Mouse (Mus musculus) limb, embryonic 15.5 days (tissue): ENCODE measurements at regions not wholly inside any gene's neighbourhood (a gene's known extent, or its start where the extent isn't known, plus 50 kb on each side); places are given as distances from the start of the nearest gene placed in this dataset. TPM values are rescaled to one million over a fixed set of nuclear protein-coding genes. Genes with fewer than 3 reads are reported as not detected.

Experiments
- ATAC-seq: fragments of 200-750 bp; cut with Nextera tagmentation; 2 replicates; pipeline ENCODE4 v1.8.0; 2017; ENCODE audit warnings: low read depth, moderate TSS enrichment; ENCODE audit not compliant: insufficient number of reproducible peaks, low FRiP score, low TSS enrichment
- H3K27ac ChIP-seq: fragments of 300-500 bp; sonication (generic); 2 replicates; pipeline ENCODE4 v1.5.1; 2015; ENCODE audit warnings: moderate library complexity, mild to moderate bottlenecking, inconsistent platforms
- H3K27me3 ChIP-seq: fragments of 300-500 bp; sonication (generic); 2 replicates; pipeline ENCODE4 v1.6.1; 2015; ENCODE audit warnings: inconsistent platforms
- H3K36me3 ChIP-seq: fragments of 300-500 bp; sonication (generic); 2 replicates; pipeline ENCODE4 v1.6.1; 2015; ENCODE audit warnings: inconsistent platforms
- H3K4me1 ChIP-seq: fragments of 300-500 bp; sonication (generic); 2 replicates; pipeline ENCODE4 v1.6.1; 2015; ENCODE audit warnings: inconsistent platforms
- H3K4me2 ChIP-seq: fragments of 300-500 bp; sonication (generic); 2 replicates; pipeline ENCODE4 v1.6.1; 2015; ENCODE audit warnings: mild to moderate bottlenecking, inconsistent platforms
- H3K4me3 ChIP-seq: fragments of 300-500 bp; sonication (generic); 2 replicates; pipeline ENCODE4 v1.5.1; 2015; ENCODE audit warnings: mild to moderate bottlenecking, inconsistent platforms
- H3K9ac ChIP-seq: fragments of 300-500 bp; sonication (generic); 2 replicates; pipeline ENCODE4 v1.6.1; 2015; ENCODE audit warnings: inconsistent platforms
- H3K9me3 ChIP-seq: fragments of 300-500 bp; sonication (generic); 2 replicates; pipeline ENCODE4 v1.6.1; 2016; ENCODE audit warnings: inconsistent platforms
- WGBS: fragments of 180-500 bp; shearing (Covaris S2); methylation state at CpG from one replicate; pipeline ENCODE4 v1.1.7; 2015; 5-methylcytosine and 5-hydroxymethylcytosine counted together
- microRNA-seq: library from miRNA; unstranded; fragments of <30 nt; microRNA quantifications from one replicate; pipeline ENCODE4, GENCODE M21; 2016

- no peaks in the 10 kb centered on the region for H3K36me3 ChIP-seq
- WGBS, result 70% methylated on average over 12 of the region's 12 CpGs
- ATAC-seq, result no peak
- no peaks in the 10 kb centered on the region for H3K4me1 ChIP-seq
- no peak overlapping the region for H3K4me2 ChIP-seq
- H3K9ac ChIP-seq, result no peak overlapping the region
- H3K27ac ChIP-seq, result no peak overlapping the region
- H3K27me3 ChIP-seq, result 0 out of 2 replicates have a peak, but pooled peaks cover 6% of the 10 kb centered on the region
- H3K9me3 ChIP-seq, result no peaks in the 10 kb centered on the region
- H3K4me3 ChIP-seq, result no peak overlapping the region
Observed at GRCm38 (mm10) chr13:6473401-6474190, 74.4 kb upstream of the Pitrm1 start.

- H3K36me3 ChIP-seq, result no peaks in the 10 kb centered on the region
- H3K4me2 ChIP-seq, result no peak overlapping the region
- no peaks in the 10 kb centered on the region for H3K4me1 ChIP-seq
- no peak for ATAC-seq
- no peak overlapping the region for H3K9ac ChIP-seq
- no peak overlapping the region for H3K4me3 ChIP-seq
- H3K27ac ChIP-seq, result no peak overlapping the region
- 75% methylated on average over 6 of the region's 6 CpGs for WGBS
- no peaks in the 10 kb centered on the region for H3K9me3 ChIP-seq
- no peaks in the 10 kb centered on the region for H3K27me3 ChIP-seq
Observed at GRCm38 (mm10) chr13:6479667-6480066, 68.3 kb upstream of the Pitrm1 start.

DNA sequence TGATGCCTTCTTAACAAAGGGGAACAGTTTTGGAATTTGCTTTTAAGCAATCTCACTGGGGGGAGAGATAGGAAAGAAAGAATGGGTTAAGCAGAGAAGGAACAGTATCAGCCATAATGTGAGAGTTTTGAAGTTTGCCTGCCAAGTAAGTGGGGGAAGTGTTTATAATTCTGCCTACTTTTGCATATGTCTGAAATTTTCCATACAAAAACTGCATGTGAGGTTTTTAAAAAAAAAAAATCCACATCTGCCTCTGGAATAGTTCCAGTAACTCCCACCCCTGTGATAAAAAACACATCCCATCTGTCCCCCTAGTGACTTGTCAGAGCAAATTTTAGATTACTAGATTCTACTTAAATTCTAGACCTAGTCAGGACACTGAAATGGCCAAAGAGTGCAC, 63.5 kb upstream of the Pitrm1 start:
- H3K36me3 ChIP-seq, result no peaks in the 10 kb centered on the region
- H3K27ac ChIP-seq, result no peak overlapping the region
- H3K9ac ChIP-seq, result no peak overlapping the region
- H3K4me3 ChIP-seq, result no peak overlapping the region
- ATAC-seq, result no peak
- no peaks in the 10 kb centered on the region for H3K27me3 ChIP-seq
- H3K9me3 ChIP-seq, result no peaks in the 10 kb centered on the region
- H3K4me1 ChIP-seq, result no peaks in the 10 kb centered on the region
- H3K4me2 ChIP-seq, result no peak overlapping the region

DNA sequence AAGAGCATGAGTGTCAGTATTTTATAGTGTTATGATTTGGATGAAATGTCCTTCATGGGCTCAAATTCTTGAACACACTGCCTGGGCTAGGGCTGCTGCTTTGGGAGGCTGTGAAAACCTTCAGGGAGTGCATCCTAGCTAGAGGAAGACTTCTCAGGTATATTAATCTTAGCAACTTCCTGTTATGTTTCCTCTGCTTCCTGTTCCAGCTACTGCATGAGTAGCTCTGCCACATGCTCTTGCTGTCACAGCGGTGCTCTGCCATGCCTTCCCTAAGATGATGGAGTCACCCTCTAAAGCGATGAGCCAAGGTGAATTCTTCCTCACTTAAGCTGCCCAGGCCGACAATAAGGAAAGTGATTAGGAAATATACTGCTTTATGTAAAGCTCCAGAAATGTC, 60.1 kb upstream of the Pitrm1 start:
- H3K36me3 ChIP-seq, result no peaks in the 10 kb centered on the region
- ATAC-seq, result no peak
- no peaks in the 10 kb centered on the region for H3K27me3 ChIP-seq
- no peaks in the 10 kb centered on the region for H3K4me1 ChIP-seq
- 88% methylated on average over 3 of the region's 3 CpGs for WGBS
- no peak overlapping the region for H3K27ac ChIP-seq
- no peak overlapping the region for H3K4me3 ChIP-seq
- H3K9ac ChIP-seq, result no peak overlapping the region
- H3K4me2 ChIP-seq, result no peak overlapping the region
- no peaks in the 10 kb centered on the region for H3K9me3 ChIP-seq

DNA sequence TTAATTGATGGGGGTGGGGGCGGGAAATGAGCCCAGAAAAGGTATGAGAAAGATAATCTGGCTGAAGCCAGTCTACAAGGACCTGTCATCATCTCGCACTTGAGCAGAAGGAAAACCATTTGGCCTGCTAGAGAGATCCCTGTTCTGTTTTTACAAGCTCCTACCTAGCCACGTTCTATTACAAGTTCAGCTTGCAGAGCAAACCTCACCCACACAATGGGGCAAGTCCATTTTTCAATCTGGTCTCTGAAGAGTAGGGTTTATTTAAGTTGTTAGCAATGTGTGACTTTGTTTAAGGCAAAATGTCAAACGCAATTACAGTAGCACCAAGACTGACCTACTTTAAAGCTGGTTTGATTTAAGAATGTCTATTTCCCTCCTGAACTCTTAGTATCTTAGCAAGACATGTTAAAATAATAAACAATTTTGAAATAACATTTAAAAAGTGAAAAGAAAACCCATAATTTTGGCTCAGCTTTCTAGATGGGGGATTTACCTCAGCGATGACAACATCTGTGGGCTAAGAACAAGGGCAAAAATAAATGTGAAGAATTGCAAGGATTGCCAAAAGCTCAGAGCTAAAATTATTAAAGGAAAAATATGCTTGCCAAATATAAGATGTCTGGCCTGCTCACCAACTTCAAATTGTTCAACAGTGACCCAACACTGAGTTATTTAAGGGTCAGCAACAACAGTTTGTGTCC, 54.9 kb upstream of the Pitrm1 start:
- H3K9ac ChIP-seq, result no peak overlapping the region
- 61% methylated on average over 5 of the region's 5 CpGs for WGBS
- H3K4me3 ChIP-seq, result no peak overlapping the region
- H3K27me3 ChIP-seq, result no peaks in the 10 kb centered on the region
- no peaks in the 10 kb centered on the region for H3K9me3 ChIP-seq
- no peak overlapping the region for H3K4me2 ChIP-seq
- H3K36me3 ChIP-seq, result no peaks in the 10 kb centered on the region
- no peaks in the 10 kb centered on the region for H3K4me1 ChIP-seq
- no peak for ATAC-seq
- no peak overlapping the region for H3K27ac ChIP-seq

Small RNA genes in the stretch of these regions (microRNA-seq; reads per million reads assigned to microRNA genes)
- gene Gm26259, result not detected
